Mouse (Mus musculus): ENCODE data around the gene Chit1.

Chit1 gene

DNA sequence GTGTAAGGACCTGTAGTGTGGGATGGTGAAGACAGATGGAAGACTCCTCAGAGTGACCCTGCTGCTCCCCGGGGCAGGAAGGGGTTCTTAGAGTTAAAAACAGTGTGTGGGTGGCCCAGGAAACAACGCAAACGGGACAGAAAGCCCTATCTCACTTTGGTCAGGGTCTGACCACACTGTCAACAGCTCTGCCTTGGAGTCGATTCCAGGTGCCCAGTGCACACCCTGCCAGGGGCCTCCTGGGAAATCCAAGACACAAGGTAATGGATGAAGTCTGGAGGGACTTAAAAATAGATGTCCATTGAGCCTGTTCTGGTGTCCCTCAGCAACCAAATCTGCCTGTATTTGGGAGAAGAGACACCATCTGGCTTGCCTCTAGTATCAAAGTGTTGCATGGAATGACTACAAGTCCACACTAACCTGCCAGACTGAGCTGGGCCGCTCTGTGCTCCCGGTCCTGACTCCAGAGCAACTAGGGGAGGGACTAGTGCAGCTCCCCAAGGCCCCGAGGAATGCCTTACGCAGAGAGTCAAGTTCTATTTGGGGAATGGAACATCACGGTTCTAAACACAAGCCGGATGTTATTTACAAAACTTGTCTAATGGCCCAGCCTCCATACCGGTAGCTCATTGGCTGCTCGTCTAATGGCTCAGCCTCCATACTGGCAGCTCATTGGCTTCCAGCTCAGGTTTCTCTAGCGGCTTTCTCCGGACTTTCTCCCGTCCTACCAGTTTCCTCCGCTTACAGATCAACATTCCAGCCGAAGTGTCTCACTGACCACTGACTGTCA is 12.1 kb upstream of the Chit1 start:
- DNase-seq (ENCODE audit: low spot score), result peak; percentile 85

DNA sequence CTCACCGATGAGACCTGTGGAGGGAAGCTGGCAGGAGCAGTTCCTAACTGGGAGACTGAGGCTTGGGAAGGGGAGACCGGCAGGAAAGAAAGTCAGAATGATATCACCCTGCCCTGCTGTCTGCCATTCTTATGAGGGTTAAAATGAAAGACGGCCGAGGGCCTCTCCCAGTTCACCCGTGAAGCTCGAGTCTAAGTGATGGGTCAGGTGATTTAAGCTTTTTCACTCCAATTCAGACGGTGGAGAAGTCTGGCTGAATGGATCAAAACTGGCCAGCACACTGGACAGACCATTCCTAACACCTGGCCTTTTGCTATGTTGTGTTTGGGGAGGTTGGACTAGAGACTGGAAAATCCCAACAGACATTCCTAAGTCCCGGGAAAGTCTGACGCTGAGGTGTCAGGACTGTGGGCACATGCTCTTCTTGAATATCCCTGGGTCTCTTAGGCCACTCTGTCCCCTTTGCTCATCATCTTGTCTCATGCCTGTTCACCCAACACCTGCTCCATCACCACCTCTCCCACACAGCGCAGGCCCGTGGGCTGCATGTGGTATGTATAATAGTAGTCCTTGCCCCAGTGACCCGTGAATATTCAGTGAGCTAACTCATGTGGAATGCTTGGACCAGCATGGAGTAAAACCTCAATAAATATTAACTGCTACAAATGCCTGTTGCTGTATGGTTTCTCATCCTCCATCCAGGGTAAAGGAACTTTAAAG is 11.4 kb upstream of the Chit1 start:
- no peak for DNase-seq (ENCODE audit: low spot score)

DNA sequence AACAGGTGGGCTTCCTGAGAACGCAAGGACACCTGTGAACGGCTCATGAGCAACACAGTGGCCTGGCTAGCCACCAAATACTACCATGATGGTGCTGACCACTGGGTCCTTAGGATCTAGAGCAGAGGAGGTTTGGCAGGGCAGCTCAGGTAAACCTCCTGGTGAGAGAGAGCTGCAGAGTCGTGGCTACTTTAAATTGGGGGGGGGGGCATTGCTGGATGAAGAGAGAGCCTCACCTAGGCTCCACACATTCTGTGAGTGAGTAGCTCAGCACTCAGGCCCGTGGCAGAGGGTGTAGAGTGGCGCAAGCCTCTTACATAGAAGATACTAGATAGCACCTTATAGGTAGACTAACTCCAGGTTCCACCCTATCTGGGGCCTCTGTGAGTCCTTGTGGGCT is 10.6 kb upstream of the Chit1 start:
- no peak for DNase-seq (ENCODE audit: low spot score)

DNA sequence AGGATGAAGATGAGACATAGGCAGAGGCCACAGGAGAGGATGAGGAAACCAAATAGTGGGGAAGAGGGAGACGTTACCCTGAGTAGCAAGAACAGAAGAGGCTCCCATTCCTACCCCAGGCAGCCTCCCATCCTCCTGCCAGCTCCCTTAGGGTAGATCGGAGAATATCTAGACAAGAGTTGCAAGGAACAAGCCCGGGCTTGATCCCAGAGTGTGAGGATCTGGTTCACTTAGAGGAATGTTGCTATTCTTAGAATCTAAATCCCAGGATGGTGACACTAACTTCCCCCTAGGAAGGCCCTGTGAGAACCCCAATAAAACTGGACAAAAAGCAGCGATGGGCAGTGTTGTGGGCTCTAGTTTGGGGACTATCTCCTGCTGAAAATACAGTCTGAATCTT is 10.1 kb upstream of the Chit1 start:
- no peak for DNase-seq (ENCODE audit: low spot score)

DNA sequence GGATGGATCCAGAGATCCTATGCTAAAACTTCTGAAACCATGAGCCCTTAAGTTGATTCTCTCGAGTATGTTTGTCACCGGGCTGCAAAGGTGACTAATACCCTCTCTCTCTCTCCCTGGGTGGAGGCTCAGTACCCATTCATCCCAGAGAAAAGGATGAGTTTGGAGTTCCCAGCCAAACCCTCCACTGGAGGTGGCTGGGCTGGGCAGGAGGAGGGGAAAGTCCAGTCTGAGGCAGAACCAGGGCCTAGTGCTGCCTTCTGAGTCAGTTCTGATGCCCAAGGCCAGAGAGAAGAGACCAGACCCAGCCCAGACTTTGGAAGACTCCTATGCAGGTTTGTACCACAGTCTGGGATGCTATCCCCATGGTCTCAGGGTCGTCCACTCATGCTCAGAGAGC is 9.4 kb upstream of the Chit1 start:
- no peak for DNase-seq (ENCODE audit: low spot score)

DNA sequence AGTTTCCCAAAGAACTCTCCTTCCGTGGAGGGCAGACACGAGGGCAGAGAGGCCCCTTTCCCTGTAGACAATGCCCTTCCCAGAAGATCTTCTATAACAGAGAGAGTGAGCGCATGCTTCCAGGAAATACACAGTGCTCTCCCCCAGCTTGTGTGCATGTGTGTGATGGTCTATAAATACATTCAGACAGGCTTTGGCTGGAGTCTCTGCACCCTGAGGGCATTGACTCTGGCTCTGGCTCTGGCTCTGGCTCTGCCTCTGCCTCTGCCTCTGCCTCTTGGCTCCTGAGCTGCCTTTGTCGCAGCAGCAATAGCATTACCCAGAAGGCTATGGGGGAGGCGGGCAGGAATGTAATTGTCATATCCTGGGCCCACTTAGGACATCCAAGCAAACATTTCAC is 7.2 kb upstream of the Chit1 start:
- no peak for DNase-seq (ENCODE audit: low spot score)

DNA sequence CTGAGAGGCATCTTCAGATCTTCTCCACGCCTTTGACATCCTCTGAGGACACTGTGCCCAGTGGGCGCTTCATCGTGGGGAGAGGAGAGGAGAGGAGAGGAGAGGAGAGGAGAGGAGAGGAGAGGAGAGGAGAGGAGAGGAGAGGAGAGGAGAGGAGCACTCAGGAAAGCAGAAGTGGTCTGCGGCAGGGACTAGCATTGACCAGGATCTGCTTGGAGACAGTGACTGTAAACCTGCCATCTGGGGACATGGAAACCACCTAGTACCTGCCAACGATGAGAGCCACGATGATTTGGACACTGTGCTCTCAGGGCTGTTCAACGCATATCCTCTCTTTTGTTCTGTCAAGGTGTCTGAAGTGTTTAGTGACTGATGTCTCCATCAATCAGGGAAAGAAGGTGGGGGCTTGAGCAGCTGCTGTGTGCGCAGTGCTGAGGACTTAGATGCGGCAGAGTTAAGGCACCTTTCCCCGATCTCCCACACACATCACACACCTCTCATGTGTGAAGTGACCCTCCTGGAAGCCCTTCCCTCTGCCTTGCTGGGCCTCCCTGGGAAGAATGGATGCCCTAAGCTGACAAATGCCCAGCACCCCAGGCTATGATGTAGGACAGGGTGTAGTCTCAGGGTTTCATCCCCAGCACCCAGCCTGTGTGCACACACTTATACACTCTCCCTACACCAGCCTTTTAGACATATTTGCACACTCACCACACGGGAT is 5.8 kb upstream of the Chit1 start:
- no peak for DNase-seq (ENCODE audit: low spot score)

DNA sequence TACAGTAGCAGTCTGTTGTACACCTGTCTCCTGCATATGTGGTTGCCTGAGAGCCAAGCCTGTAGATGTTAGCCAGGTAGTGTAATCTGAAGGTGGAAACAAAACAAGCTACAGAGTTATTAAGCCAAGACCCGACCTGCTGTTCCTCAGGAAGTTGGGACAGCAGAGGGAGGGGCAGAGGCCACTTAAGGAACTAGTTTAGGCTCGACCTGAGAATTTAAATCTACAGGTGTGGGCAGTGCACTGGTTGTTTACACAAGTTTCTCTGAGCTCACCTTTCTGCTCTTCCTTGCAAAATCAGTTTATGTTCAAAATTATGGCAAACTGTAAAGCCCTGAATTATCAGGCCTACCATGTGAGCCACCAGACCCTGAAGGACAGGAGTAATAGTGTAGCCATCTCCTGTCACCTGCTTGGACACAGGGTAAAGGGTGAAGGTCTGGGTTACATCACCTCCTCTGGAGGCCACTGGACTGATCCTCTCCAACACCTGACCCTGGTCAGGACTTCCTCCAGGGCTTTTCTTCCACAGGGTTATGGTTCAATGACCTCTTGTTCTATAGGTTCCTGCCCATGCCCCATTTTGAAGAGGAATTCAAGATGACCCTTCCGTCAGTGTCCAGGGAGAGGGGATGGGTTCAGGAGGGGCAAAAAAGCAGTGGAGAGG is 5.1 kb upstream of the Chit1 start:
- no peak for DNase-seq (ENCODE audit: low spot score)

DNA sequence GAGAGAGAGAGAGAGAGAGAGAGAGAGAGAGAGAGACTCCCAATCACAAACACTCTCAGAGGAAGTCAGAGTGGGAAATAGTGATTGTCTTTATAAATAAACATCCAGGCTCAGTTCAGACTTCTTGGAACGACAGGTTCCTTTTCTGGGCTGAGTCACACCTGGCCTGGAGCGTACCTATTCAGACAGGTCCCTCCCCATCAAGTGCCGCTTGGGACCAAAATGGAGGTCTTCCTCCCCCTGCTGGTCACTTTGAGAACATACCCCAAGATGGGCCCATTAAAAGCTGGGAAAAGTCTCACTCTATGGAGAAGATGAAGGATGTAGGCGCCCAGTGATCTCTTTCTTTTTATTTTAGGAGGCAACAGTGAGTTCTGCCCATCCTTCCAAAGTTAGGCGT is 4.3 kb upstream of the Chit1 start:
- DNase-seq (ENCODE audit: low spot score), result no peak

DNA sequence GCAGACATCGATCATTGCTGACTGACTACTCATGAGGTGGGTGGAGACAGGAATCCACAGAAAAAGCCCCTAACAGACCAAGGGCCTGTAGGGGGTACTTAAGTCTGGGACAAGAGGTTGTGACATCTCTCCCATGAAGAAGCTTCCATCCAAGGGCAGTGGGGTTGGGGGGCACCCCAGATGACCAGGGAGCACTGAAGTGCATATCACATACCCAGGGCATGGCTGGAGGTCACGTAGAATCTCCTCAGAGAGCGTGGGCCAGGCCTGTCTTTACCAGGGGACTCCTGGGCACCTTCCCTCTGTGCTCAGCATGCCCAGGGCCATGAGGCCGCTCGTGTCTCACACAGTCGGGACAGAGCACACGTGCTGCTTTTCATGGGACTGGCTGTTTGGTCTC is 3.3 kb upstream of the Chit1 start:
- no peak for DNase-seq (ENCODE audit: low spot score)

DNA sequence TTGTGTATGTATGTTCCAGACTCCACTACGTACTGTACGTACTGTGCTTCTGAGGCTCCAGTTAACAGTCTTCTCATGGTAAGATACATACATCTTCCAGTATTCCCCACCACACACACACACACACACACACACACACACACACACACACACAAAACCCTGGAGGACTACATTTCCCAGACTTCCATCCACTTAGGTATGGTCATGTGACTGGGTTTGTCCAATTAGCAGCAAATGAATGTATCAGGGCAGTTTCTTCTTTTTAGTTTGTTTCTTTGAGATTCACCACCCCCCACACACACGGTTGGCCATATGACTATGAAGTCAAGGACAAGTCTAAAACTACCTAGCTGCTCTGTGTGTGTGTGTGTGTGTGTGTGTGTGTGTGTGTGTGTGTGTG is 1.0 kb upstream of the Chit1 start:
- no peak for DNase-seq (ENCODE audit: low spot score)

DNA sequence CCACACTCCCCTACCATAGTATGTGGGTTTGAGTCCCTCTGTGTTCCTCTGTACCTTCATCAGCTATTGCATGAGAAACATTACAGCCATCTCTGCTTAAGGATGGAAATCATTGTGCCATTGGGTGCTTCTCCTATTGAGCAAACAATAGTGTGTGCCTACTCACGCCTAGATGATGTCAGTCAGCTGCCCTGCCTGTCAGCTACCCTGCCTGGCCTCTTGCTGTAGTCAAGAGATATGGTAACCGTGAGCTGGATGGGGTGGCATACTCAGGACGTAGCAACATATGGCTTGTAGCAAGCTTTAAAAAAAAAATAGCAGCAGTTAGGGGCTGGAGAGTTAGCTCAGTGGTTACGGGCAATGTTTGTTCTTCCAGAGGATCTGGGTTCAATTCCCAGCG is 593 bp upstream of the Chit1 start:
- no peak for DNase-seq (ENCODE audit: low spot score)

DNA sequence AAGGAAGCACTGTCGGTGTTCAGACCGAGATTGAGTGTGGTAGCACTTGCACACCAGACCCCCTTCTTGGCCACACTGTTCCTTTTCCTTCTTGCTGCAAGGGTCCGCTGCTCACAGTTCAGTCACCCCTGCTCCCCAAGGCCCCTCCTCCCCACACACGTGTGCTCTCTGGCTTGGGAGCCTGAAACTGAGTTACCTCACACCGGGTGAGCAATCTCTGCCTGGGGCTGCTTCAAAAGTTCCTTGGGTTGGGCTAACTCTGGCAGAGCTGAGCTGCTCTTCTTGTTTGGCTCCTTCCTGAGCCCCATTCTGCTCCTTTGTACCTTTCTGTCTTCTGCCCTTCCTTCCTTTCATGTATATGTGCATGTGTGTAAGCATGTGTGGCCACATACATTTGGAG is 2.5 kb downstream of the Chit1 start:
- DNase-seq (ENCODE audit: low spot score), result no peak

DNA sequence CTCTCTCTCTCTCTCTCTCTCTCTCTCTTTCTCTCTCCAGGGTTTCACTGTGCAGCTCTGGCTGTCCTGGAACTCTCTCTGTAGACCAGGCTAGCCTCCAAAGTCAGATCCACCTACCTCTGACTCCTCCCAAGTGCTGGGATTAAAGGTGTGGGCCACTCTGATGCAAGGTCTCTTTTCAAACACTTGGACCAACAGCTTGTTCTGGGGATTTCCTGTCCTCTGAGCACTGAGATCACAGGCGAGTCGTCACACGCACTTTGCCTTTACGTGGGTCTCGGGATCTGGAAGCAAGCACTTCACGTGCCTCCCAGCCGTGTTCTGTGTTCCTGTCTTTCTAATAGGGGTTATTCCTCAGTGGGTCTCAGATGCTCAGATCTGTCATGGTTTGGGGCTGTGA is 3.0 kb downstream of the Chit1 start:
- DNase-seq (ENCODE audit: low spot score), result no peak

DNA sequence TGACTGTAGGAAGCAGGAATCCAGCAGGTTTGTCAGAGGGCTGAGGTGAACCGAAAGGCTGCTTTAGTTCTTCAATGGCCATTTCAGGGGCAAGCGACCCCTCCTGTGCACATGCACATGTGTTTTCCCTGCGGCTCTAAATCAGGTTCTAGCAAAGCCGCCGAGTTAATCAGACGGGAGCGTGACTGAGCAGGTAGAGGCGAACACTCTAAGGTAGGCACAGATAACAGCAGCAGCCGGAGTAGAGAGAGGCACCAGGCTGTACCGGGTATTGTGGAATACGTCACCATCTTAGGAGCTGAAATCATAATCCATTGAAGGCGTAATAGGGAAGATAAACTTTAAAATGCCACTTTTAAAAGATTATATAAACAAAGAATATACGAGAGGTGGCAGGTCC is 3.7 kb downstream of the Chit1 start:
- no peak for DNase-seq (ENCODE audit: low spot score)

DNA sequence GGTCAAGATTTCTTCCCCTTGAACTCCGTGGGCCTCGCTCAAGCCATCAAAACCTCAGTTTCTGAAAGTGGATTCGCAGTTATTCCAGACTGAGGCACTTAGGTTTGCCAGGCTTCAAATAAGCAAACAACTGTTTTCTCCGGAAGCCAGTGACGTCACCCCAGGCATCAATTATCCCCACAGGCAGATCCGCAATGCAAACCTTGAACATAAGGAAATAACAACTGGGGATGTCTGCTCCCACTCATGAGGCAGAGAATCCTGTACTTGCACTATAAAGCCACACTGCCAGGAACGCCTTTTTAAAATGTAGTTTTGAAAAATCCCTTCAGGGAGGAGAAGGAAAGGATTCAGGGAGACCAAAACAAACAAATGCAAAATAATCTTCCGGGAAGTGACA is 4.4 kb downstream of the Chit1 start:
- no peak for DNase-seq (ENCODE audit: low spot score)

DNA sequence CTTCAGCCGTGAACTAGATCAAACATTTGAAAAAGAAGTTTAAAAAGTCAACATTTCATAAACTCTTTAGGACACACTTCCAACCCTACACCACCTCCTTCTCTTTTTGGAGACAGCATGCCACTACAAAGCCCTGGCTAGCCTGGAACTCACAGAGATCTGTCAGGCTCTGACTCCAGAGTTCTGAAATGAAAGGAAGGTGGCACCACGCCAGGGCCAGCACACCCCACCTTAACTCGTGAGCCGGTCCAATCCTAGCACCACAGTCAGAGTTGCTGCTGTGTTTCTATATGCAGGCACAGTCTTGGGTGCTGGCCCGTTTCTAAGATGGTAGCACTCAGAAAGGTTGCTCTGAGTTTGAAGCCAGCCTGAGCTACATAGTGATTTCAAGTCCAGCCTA is 6.1 kb downstream of the Chit1 start:
- DNase-seq (ENCODE audit: low spot score), result no peak

DNA sequence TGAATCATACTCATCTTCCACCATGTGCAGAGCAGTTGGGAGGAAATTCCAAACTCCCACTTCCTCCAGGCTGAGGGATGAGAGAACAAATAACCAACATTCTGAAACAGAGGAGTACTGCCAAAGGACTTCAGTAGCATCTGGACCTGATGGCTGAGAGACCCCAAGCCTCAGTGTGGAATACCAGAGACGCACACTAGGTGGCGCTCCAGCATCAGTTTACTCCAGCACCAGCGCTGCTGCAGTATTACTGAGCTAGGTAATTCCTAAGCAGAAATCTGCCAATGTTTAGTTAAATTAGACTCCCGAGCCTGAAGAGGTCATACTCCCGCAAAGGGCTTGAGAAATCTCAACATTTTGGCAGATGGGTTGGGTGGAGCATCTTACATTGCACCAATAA is 9.1 kb downstream of the Chit1 start:
- peak; percentile 76 for DNase-seq (ENCODE audit: low spot score)

DNA sequence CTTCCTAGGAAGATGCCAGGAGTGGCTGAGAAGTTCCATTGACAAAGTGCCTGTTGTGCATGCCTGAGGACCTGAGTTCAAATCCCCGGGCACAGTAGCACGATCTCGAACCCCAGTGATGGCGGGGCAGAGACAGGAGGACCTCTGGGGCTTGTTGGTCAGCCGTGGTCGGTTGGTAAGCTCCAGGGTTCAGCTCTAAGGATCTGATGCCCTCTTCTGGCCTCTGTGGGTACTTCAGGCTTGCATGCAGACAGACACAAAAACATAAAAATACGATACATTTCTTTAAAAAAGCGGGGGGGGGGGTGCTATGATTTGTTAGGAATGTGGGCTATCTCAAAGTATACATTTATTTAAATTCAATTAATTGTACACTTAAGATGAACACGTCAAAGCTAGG is 11.2 kb downstream of the Chit1 start:
- no peak for DNase-seq (ENCODE audit: low spot score)

DNA sequence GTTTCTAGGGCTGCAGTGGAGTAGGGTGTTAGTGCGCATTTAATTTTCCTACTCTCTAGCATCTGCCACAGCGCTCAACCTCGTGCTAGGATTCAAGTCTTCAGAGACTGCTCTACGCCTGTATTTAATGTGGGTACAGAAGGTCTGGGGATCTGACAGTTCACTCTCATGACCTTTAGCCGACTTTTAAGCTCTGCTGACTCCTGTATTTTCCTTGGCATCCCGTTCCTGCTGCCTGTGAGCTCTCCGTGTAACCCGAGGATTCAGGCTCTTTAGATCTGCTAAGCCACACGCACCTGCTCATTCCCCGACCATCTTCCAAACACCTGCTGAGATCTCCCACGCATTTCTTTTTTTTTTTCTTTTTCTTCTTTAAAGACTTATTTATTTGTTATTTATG is 22.3 kb downstream of the Chit1 start:
- no peak for DNase-seq (ENCODE audit: low spot score)

DNA sequence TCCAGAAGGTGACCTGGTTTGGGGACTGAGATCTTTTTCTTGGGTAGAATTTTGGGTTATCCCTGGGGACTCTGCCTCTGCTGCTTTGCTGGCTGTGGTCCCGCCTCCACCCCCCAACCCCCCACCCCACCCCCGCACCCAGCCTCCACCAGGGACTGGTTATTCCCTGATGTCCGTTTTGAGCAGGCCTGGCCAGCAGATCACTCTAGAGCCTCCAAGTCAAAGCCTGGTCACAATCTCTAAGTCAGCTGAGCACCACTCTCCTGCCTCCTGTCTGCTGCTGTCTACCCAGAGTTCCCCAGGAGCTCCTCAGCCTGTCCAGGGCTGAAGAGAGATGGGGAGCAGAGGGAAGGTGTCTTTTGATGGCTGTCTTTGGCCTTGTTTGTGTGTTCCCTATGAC is 25.3 kb downstream of the Chit1 start:
- DNase-seq (ENCODE audit: low spot score), result no peak

DNA sequence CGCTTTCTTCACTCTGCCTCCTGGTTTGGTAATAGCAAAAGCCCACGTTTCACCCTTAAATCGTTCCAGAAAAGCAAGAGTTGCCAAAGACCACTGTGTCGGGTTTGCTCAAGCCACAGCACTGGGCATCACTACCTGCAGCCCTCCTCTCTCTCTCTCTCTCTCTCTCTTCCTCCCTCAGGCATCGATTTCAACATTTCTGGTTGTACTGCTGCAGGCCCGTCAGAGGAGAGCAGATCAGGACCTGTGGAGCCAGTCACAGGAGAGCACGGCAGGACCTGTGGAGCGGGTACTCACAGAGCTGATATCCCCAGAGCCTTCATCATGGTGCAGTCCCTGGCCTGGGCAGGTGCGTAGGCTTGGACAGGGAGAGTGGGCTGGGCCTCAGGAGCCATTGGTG is 27.4 kb downstream of the Chit1 start:
- DNase-seq (ENCODE audit: low spot score), result no peak

DNA sequence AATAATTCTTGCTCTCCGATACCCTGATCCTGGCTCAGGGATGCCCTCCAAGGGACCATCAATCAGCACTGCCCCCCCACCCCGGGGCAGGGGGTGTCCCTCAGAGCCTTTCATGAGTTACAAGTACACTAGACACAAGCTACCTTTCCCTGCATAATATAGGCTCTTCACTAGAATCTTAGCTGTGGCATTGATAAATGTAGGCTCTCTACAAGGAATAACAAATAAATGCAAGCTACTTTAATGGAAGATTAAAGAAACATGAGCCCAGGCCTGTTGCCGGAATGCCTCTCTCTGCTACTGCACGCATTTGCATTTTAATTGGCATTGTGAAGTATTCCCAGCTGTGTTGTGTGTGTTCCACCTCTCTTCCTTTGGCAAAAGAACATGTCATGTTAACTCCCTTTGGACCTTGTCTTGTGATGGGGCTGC is 31.3 kb downstream of the Chit1 start:
- DNase-seq (ENCODE audit: low spot score), result no peak

All from testis, postnatal 14 days (tissue).